Mouse (Mus musculus): Measurements from ENCODE around the gene Rps3. TPM values are rescaled to one million over a fixed set of nuclear protein-coding genes. Genes with fewer than 3 reads are reported as not detected.

Rps3 gene
- polyA plus RNA-seq, 1 experiment from 2014 or later, result 870 TPM

DNA sequence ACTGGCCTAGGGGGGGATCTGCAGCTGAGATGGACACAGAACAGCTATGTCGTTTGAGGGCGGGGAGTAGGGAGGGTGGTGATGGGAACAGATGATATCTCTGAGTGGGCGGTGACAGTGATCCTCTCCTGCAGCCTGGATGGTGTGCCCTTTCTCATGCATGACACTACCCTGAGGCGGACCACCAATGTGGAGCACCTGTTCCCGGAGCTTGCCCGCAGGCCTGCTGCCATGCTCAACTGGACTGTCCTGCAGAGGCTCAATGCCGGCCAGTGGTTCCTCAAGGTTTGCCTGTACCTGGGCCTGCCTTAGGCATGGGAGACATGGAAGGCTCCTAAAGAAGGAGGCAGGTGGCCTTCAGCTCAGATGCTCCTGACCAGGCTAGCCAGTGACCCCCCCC is 30.7 kb downstream of the Rps3 start:
- peak; percentile 12; the same call in 1 of the 2 replicates for ATAC-seq (ENCODE audit: low FRiP score, low TSS enrichment)
- WGBS, result 66% methylated on average over 7 of the region's 7 CpGs

DNA sequence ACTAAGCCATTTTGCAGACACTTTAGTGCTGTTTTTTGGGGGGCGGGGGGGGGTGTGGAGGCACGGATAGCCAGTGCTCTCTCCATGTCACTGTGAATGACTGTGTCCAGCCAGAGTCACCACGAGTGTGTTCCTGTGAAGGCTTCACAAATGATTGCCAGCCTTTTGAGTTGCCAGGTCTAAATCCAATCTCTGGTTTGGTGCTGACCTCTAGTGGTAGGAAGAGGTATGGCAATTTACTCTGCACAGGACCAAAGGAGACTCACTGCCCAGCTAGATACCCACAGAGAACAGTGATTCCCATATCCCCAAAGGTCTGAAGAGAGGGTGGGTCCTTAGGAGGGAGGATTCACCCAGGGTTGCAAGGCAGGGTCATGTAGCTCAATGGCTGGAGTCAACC is 32.8 kb downstream of the Rps3 start:
- H3K27me3 ChIP-seq (ENCODE audit: control insufficient read depth, insufficient read depth, low read length), result no peaks in the 10 kb centered on the region
- no peak overlapping the region for H3K27ac ChIP-seq (ENCODE audit: low read depth, low read length)
- WGBS, result 1% methylated on average over 3 of the region's 3 CpGs
- H3K9ac ChIP-seq (ENCODE audit: low read depth, low read length), result no peak overlapping the region
- H3K9me3 ChIP-seq (ENCODE audit: control insufficient read depth, low read length), result no peaks in the 10 kb centered on the region
- ATAC-seq (ENCODE audit: low FRiP score, low TSS enrichment), result peak; percentile 14; the same call in 1 of the 2 replicates
- H3K4me2 ChIP-seq (replicated peaks; ENCODE audit: low read depth, low read length), result no peak overlapping the region
- H3K4me1 ChIP-seq (ENCODE audit: control insufficient read depth, insufficient read depth, low read length), result peaks cover 14% of the 10 kb centered on the region
- no peak overlapping the region for H3K4me3 ChIP-seq (ENCODE audit: low read length)
- no peaks in the 10 kb centered on the region for H3K36me3 ChIP-seq (ENCODE audit: control insufficient read depth, insufficient read depth, low read length)

More for the DNA sequence above, 30.7 kb downstream of the Rps3 start:
- Histone ChIP-seq H3K27me3 (ENCODE audit: control insufficient read depth, insufficient read depth, low read length) (no peaks in the 10 kb centered on the region), H3K36me3 (ENCODE audit: control insufficient read depth, insufficient read depth, low read length) (no peaks in the 10 kb centered on the region), H3K4me3 (ENCODE audit: low read length) (no peak overlapping the region), H3K4me2 (replicated peaks; ENCODE audit: low read depth, low read length) (no peak overlapping the region), H3K9ac (ENCODE audit: low read depth, low read length) (no peak overlapping the region), H3K4me1 (ENCODE audit: control insufficient read depth, insufficient read depth, low read length) (peaks cover 14% of the 10 kb centered on the region), H3K27ac (ENCODE audit: low read depth, low read length) (no peak overlapping the region), H3K9me3 (ENCODE audit: control insufficient read depth, low read length) (no peaks in the 10 kb centered on the region)

DNA sequence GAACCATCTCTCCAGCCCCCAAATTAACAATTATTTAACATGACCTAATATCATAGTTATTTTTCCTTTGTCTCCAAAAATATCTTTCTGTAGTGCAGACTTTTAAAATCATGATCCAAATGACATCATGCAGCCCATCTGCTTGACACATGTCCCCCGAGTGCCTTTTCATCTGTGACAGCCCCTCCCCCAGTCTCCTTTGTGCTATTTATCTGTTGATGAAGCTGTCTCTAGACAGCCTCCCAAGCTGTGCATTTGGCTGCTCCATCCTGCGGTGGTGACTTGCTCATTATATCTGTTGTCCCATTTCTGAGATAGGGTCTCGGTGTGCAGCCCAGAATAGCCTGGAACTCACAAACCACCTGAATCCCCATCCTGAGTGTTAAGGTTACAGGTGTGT is 33.8 kb downstream of the Rps3 start:
- Histone ChIP-seq H3K36me3 (ENCODE audit: control insufficient read depth, insufficient read depth, low read length) (no peaks in the 10 kb centered on the region), H3K4me2 (replicated peaks; ENCODE audit: low read depth, low read length) (no peak overlapping the region), H3K9me3 (ENCODE audit: control insufficient read depth, low read length) (no peaks in the 10 kb centered on the region), H3K27ac (ENCODE audit: low read depth, low read length) (no peak overlapping the region), H3K4me1 (ENCODE audit: control insufficient read depth, insufficient read depth, low read length) (peaks cover 14% of the 10 kb centered on the region), H3K27me3 (ENCODE audit: control insufficient read depth, insufficient read depth, low read length) (no peaks in the 10 kb centered on the region), H3K4me3 (ENCODE audit: low read length) (no peak overlapping the region), H3K9ac (ENCODE audit: low read depth, low read length) (no peak overlapping the region)
- 69% methylated on average over 3 of the region's 3 CpGs for WGBS
- ATAC-seq (ENCODE audit: low FRiP score, low TSS enrichment), result no peak

DNA sequence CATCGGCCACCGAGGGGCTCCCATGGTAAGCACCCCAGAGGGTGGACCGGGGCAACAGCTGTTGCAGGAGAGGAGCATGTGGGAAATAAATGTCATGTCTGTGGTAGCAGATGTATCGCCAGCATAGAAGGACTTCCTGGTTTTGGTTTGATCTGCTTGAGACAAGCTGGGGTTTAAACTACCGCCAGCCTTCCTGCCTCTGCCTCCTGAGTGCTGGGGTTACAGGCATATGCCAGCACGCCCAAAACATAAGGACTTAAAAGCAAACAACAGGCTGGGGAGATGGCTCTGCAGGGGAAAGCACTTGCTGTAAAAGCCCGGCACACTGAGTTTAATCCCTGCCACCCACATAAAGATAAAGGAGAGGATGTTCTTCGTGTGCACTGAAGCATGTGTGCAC is 34.5 kb downstream of the Rps3 start:
- ATAC-seq (ENCODE audit: low FRiP score, low TSS enrichment), result no peak
- Histone ChIP-seq H3K9ac (ENCODE audit: low read depth, low read length) (no peak overlapping the region), H3K36me3 (ENCODE audit: control insufficient read depth, insufficient read depth, low read length) (no peaks in the 10 kb centered on the region), H3K27ac (ENCODE audit: low read depth, low read length) (no peak overlapping the region), H3K4me3 (ENCODE audit: low read length) (no peak overlapping the region), H3K9me3 (ENCODE audit: control insufficient read depth, low read length) (no peaks in the 10 kb centered on the region), H3K4me2 (replicated peaks; ENCODE audit: low read depth, low read length) (no peak overlapping the region), H3K4me1 (ENCODE audit: control insufficient read depth, insufficient read depth, low read length) (peaks cover 8% of the 10 kb centered on the region), H3K27me3 (ENCODE audit: control insufficient read depth, insufficient read depth, low read length) (no peaks in the 10 kb centered on the region)
- WGBS, result 58% methylated on average over 8 of the region's 8 CpGs

DNA sequence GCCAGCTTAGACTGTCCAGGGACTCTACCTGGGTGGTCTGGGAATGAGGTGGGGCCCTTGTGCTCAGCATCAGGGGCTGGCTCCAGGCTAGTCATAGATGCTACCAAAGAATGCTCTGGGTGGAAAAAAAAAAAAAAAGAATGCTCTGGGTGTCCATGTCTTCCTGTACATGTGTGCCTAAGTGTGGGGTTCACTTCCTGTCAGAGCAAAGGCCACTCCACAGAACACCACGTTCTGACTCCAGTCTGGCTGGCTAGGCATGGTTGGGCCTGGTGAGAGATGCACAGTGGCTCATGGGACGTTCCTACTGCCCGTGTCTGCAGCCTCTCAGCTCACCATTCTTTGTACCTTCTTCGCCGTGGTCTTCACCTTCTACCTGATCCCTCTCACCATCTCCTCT is 34.9 kb downstream of the Rps3 start:
- H3K9me3 ChIP-seq (ENCODE audit: control insufficient read depth, low read length), result no peaks in the 10 kb centered on the region
- H3K4me3 ChIP-seq (ENCODE audit: low read length), result no peak overlapping the region
- no peaks in the 10 kb centered on the region for H3K36me3 ChIP-seq (ENCODE audit: control insufficient read depth, insufficient read depth, low read length)
- no peaks in the 10 kb centered on the region for H3K27me3 ChIP-seq (ENCODE audit: control insufficient read depth, insufficient read depth, low read length)
- no peak overlapping the region for H3K4me2 ChIP-seq (replicated peaks; ENCODE audit: low read depth, low read length)
- no peak for ATAC-seq (ENCODE audit: low FRiP score, low TSS enrichment)
- no peak overlapping the region for H3K9ac ChIP-seq (ENCODE audit: low read depth, low read length)
- WGBS, result 78% methylated on average over 5 of the region's 5 CpGs
- H3K27ac ChIP-seq (ENCODE audit: low read depth, low read length), result no peak overlapping the region
- H3K4me1 ChIP-seq (ENCODE audit: control insufficient read depth, insufficient read depth, low read length), result peaks cover 5% of the 10 kb centered on the region

DNA sequence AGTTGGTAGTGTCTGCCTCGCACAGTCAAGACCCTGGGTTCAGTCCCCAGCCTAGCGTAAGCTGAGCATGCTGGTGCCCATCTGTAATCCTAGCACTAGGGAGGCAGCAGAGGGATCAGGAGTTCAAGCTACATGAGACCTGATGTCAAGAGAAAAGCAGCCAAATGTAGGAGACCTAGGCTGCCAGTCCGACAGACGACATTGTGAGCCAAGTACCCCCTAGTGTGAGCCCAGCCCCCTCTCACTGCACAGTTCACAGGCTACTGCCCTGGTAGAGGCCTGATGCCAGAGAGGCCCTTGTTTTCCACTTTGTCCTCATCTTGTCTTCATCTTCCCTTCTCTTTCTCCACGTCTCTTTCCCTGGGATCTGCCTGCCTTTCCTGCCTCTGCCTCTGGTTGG is 36.2 kb downstream of the Rps3 start:
- no peak for ATAC-seq (ENCODE audit: low FRiP score, low TSS enrichment)
- 52% methylated on average over 5 of the region's 5 CpGs for WGBS
- Histone ChIP-seq H3K36me3 (ENCODE audit: control insufficient read depth, insufficient read depth, low read length) (no peaks in the 10 kb centered on the region), H3K9ac (ENCODE audit: low read depth, low read length) (no peak overlapping the region), H3K4me1 (ENCODE audit: control insufficient read depth, insufficient read depth, low read length) (0 out of 2 replicates have a peak, but pooled peaks cover 3% of the 10 kb centered on the region), H3K9me3 (ENCODE audit: control insufficient read depth, low read length) (no peaks in the 10 kb centered on the region), H3K4me2 (replicated peaks; ENCODE audit: low read depth, low read length) (no peak overlapping the region), H3K4me3 (ENCODE audit: low read length) (no peak overlapping the region), H3K27me3 (ENCODE audit: control insufficient read depth, insufficient read depth, low read length) (no peaks in the 10 kb centered on the region), H3K27ac (ENCODE audit: low read depth, low read length) (no peak overlapping the region)

DNA sequence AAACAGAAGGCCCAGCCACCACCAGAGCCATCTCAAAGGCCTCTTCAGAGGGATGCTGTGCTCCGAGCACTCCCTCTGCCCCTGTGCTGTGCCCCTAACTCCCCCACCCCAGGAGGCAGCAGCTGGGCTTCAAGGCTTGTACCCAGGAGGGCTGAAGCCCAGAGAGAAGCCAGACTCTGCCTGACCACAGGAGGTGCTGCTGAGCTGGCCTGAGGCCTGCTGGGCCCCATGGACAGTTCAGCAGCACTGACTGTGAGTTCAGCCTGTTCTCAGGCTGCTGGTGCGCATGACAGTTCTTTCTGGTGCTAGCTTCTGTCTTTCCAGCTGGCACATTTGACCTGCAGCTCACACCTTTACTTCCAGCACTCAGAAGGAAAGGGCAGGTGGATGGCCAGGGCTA is 37.7 kb downstream of the Rps3 start:
- 62% methylated on average over 2 of the region's 2 CpGs for WGBS
- Histone ChIP-seq H3K36me3 (ENCODE audit: control insufficient read depth, insufficient read depth, low read length) (no peaks in the 10 kb centered on the region), H3K4me3 (ENCODE audit: low read length) (no peak overlapping the region), H3K4me1 (ENCODE audit: control insufficient read depth, insufficient read depth, low read length) (peaks cover 15% of the 10 kb centered on the region; the same call in 1 of the 2 replicates), H3K27ac (ENCODE audit: low read depth, low read length) (no peak overlapping the region), H3K9me3 (ENCODE audit: control insufficient read depth, low read length) (no peaks in the 10 kb centered on the region), H3K9ac (ENCODE audit: low read depth, low read length) (no peak overlapping the region), H3K27me3 (ENCODE audit: control insufficient read depth, insufficient read depth, low read length) (no peaks in the 10 kb centered on the region), H3K4me2 (replicated peaks; ENCODE audit: low read depth, low read length) (no peak overlapping the region)
- ATAC-seq (ENCODE audit: low FRiP score, low TSS enrichment), result no peak

GRCm38 (mm10) chr7:99444012-99444411 is 39.5 kb downstream of the Rps3 start:
- Histone ChIP-seq H3K27ac (ENCODE audit: low read depth, low read length) (no peak overlapping the region), H3K27me3 (ENCODE audit: control insufficient read depth, insufficient read depth, low read length) (no peaks in the 10 kb centered on the region), H3K4me1 (ENCODE audit: control insufficient read depth, insufficient read depth, low read length) (peaks cover 15% of the 10 kb centered on the region; the same call in 1 of the 2 replicates), H3K36me3 (ENCODE audit: control insufficient read depth, insufficient read depth, low read length) (no peaks in the 10 kb centered on the region), H3K9me3 (ENCODE audit: control insufficient read depth, low read length) (no peaks in the 10 kb centered on the region), H3K9ac (ENCODE audit: low read depth, low read length) (no peak overlapping the region), H3K4me2 (replicated peaks; ENCODE audit: low read depth, low read length) (no peak overlapping the region), H3K4me3 (ENCODE audit: low read length) (no peak overlapping the region)
- no peak for ATAC-seq (ENCODE audit: low FRiP score, low TSS enrichment)
- 67% methylated on average over 6 of the region's 6 CpGs for WGBS

GRCm38 (mm10) chr7:99443164-99443563 is 40.4 kb downstream of the Rps3 start:
- no peaks in the 10 kb centered on the region for H3K36me3 ChIP-seq (ENCODE audit: control insufficient read depth, insufficient read depth, low read length)
- H3K4me1 ChIP-seq (ENCODE audit: control insufficient read depth, insufficient read depth, low read length), result peaks cover 15% of the 10 kb centered on the region; the same call in 1 of the 2 replicates
- H3K27me3 ChIP-seq (ENCODE audit: control insufficient read depth, insufficient read depth, low read length), result no peaks in the 10 kb centered on the region
- no peak overlapping the region for H3K27ac ChIP-seq (ENCODE audit: low read depth, low read length)
- WGBS, result 64% methylated on average over 5 of the region's 5 CpGs
- no peak for ATAC-seq (ENCODE audit: low FRiP score, low TSS enrichment)
- no peak overlapping the region for H3K9ac ChIP-seq (ENCODE audit: low read depth, low read length)
- no peak overlapping the region for H3K4me3 ChIP-seq (ENCODE audit: low read length)
- no peaks in the 10 kb centered on the region for H3K9me3 ChIP-seq (ENCODE audit: control insufficient read depth, low read length)
- H3K4me2 ChIP-seq (replicated peaks; ENCODE audit: low read depth, low read length), result no peak overlapping the region
